Mouse (Mus musculus): Measurements from ENCODE around the gene Gm49395. TPM values are rescaled to one million over a fixed set of nuclear protein-coding genes. Genes with fewer than 3 reads are reported as not detected.

The Gm49395 gene
- total and polyA plus RNA-seq, 3 experiments: 0.30 to 0.69 TPM; not detected in 1

DNA sequence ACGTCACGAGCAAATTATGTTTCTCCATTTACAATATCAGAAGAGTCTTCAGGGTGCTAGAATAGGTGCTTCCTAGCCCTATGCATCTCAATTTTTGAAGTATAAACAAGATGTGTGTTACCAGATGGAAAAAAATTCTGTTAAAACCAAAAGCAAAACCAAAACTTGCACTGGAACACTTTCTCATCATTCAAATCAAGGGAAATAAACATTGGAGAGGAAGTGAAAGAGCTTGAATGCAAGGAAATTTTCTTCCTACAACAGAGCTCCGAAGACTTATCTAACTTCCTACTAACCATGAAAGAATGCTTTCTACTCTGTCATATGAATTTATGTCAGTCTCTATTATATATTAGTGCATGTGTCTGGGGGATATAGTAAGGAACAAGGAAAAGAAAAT lies 35.0 kb upstream of the Gm49395 start:
- H3K36me3 ChIP-seq (replicated peaks in 1 of 2; ENCODE audit: control insufficient read depth in 1 of 2, insufficient read depth in 1 of 2, low read length in 1 of 2): no peaks in the 10 kb centered on the region
- dilution Hi-C loops (cut with MboI; ENCODE audit: extremely low pct_ligation_motif_present, extremely low pct_unique_long_range_greater_than_20kb, low sequenced_read_pairs): no loop called here
- DNase-seq (ENCODE audit: extremely low read depth): peak; percentile 31
- H3K9ac ChIP-seq (ENCODE audit: insufficient read depth, low read depth): no peak overlapping the region
- H3K4me2 ChIP-seq (ENCODE audit: insufficient read depth, low read depth, poor library complexity, severe bottlenecking): no peak overlapping the region
- H3K4me3 ChIP-seq (replicated peaks in 1 of 3; ENCODE audit: low read depth in 2 of 3, low read length in 2 of 3, poor library complexity in 1 of 3): peak overlapping the region in 2 of 3 experiments; percentile 14 to 38
- TF ChIP-seq USF2 (conservative IDR thresholded peaks at IDR 0.05; ENCODE audit: low read depth, low read length) (no peak), MAFK (IDR thresholded peaks at IDR 0.05; ENCODE audit: insufficient replicate concordance, low read length) (no peak), EP300 (IDR thresholded peaks at IDR 0.05; ENCODE audit: low read length) (peak; percentile 83), RCOR1 (conservative IDR thresholded peaks at IDR 0.05; ENCODE audit: low read depth, low read length) (no peak), SMC3 (IDR thresholded peaks at IDR 0.05; ENCODE audit: low read depth, low read length) (no peak), ETS1 (conservative IDR thresholded peaks at IDR 0.05; ENCODE audit: low read depth, low read length) (peak; percentile 84), POLR2A (IDR thresholded peaks at IDR 0.05; ENCODE audit: low read depth, low read length) (no peak), JUN (IDR thresholded peaks at IDR 0.05; ENCODE audit: insufficient read depth, low read depth, low read length) (no peak), MAZ (IDR thresholded peaks at IDR 0.05; ENCODE audit: low read depth, low read length) (no peak), MXI1 (IDR thresholded peaks at IDR 0.05; ENCODE audit: low read depth, low read length) (no peak), ZMIZ1 (IDR thresholded peaks at IDR 0.05; ENCODE audit: low read depth, low read length) (no peak), IRF4 (IDR thresholded peaks at IDR 0.05; ENCODE audit: low read depth, low read length) (peak; percentile 82), NRF1 (IDR thresholded peaks at IDR 0.05; ENCODE audit: low read depth, low read length) (no peak), UBTF (IDR thresholded peaks at IDR 0.05; ENCODE audit: low read depth, low read length) (no peak), POLR2AphosphoS2 (IDR thresholded peaks at IDR 0.05; ENCODE audit: low read depth, low read length) (no peak), ZC3H11A (IDR thresholded peaks at IDR 0.05; ENCODE audit: low read depth, low read length) (no peak), GABPA (IDR thresholded peaks at IDR 0.05; ENCODE audit: insufficient replicate concordance, low read depth, low read length) (no peak), HCFC1 (IDR thresholded peaks at IDR 0.05; ENCODE audit: low read depth, low read length) (no peak), ZNF384 (IDR thresholded peaks at IDR 0.05; ENCODE audit: low read depth, low read length) (0 out of 2 replicates have a peak, but pooled peaks have one; percentile 12), PAX5 (IDR thresholded peaks at IDR 0.05; ENCODE audit: low read length) (no peak), CHD1 (IDR thresholded peaks at IDR 0.05; ENCODE audit: low read depth, low read length) (no peak)
- no peak overlapping the region for H3K27ac ChIP-seq (ENCODE audit: insufficient read depth, low read depth)
- in situ Hi-C loops (cut with MboI; ENCODE audit: low pct_ligation_motif_present, low pct_unique_long_range_greater_than_20kb, low sequenced_read_pairs): no loop called here
- H3K79me2 ChIP-seq (replicated peaks; ENCODE audit: control insufficient read depth, extremely low read depth, insufficient read depth, poor library complexity, severe bottlenecking): no peaks in the 10 kb centered on the region
- no peaks in the 10 kb centered on the region for H3K27me3 ChIP-seq (replicated peaks)
- 0 out of 4 replicates have a peak, but pooled peaks cover 0 to under 1% of the 10 kb centered on the region in 2 experiments for H3K4me1 ChIP-seq (ENCODE audit: control insufficient read depth in 1 of 2, insufficient read depth in 2 of 2)
- no peaks in the 10 kb centered on the region for H3K9me3 ChIP-seq (replicated peaks; ENCODE audit: low read length)

DNA sequence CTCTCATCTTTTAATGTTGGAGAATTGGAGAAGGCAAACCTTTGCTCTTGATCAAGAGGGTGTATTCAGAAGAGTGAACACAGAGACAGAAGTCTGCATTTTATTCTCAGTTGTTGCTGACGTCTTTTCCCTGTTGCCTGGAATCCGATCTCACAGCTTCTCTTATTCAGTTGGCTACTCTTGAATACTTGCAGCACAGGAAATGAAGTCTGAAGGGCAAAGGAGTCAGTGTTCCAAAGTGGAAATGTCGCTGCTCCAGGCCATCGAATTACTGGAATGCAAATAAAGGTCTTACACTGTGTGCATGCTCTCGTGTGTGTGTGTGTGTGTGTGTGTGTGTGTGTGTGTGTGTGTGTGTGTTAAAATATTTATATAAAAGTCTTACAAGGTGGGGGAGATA lies 30.7 kb upstream of the Gm49395 start:
- dilution Hi-C loops (cut with MboI; ENCODE audit: extremely low pct_ligation_motif_present, extremely low pct_unique_long_range_greater_than_20kb, low sequenced_read_pairs): no loop called here
- Histone ChIP-seq H3K4me3 (replicated peaks in 1 of 3; ENCODE audit: low read depth in 2 of 3, low read length in 2 of 3, poor library complexity in 1 of 3) (no peak overlapping the region), H3K9me3 (replicated peaks; ENCODE audit: low read length) (no peaks in the 10 kb centered on the region), H3K36me3 (replicated peaks in 1 of 2; ENCODE audit: control insufficient read depth in 1 of 2, insufficient read depth in 1 of 2, low read length in 1 of 2) (no peaks in the 10 kb centered on the region), H3K4me2 (ENCODE audit: insufficient read depth, low read depth, poor library complexity, severe bottlenecking) (peak overlapping the region; percentile 21; the same call in 1 of the 2 replicates), H3K27ac (ENCODE audit: insufficient read depth, low read depth) (no peak overlapping the region), H3K79me2 (replicated peaks; ENCODE audit: control insufficient read depth, extremely low read depth, insufficient read depth, poor library complexity, severe bottlenecking) (no peaks in the 10 kb centered on the region), H3K4me1 (ENCODE audit: control insufficient read depth in 1 of 2, insufficient read depth in 2 of 2) (peaks cover 0 to 8% of the 10 kb centered on the region in 2 experiments; a peak in 1 of 4 replicates), H3K9ac (ENCODE audit: insufficient read depth, low read depth) (no peak overlapping the region), H3K27me3 (replicated peaks) (no peaks in the 10 kb centered on the region)
- in situ Hi-C loops (cut with MboI; ENCODE audit: low pct_ligation_motif_present, low pct_unique_long_range_greater_than_20kb, low sequenced_read_pairs): no loop called here
- TF ChIP-seq USF2 (conservative IDR thresholded peaks at IDR 0.05; ENCODE audit: low read depth, low read length) (no peak), POLR2AphosphoS2 (IDR thresholded peaks at IDR 0.05; ENCODE audit: low read depth, low read length) (no peak), ZMIZ1 (IDR thresholded peaks at IDR 0.05; ENCODE audit: low read depth, low read length) (no peak), ETS1 (conservative IDR thresholded peaks at IDR 0.05; ENCODE audit: low read depth, low read length) (no peak), MXI1 (IDR thresholded peaks at IDR 0.05; ENCODE audit: low read depth, low read length) (no peak), MEF2A (IDR thresholded peaks at IDR 0.05; ENCODE audit: borderline replicate concordance, low read depth, low read length) (no peak), RAD21 (IDR thresholded peaks at IDR 0.05; ENCODE audit: low read depth, low read length) (no peak), ELF1 (IDR thresholded peaks at IDR 0.05; ENCODE audit: low read depth, low read length) (no peak), MAFK (IDR thresholded peaks at IDR 0.05; ENCODE audit: insufficient replicate concordance, low read length) (no peak), BHLHE40 (IDR thresholded peaks at IDR 0.05; ENCODE audit: low read depth, low read length) (no peak), MYC (IDR thresholded peaks at IDR 0.05; ENCODE audit: low read depth, low read length) (no peak), CHD1 (IDR thresholded peaks at IDR 0.05; ENCODE audit: low read depth, low read length) (no peak), SMC3 (IDR thresholded peaks at IDR 0.05; ENCODE audit: low read depth, low read length) (no peak)
- no peak for DNase-seq (ENCODE audit: extremely low read depth)
